Mouse (Mus musculus) brain, embryonic 14.5 days (tissue): ENCODE measurements around the gene Sbf2.

Experiments
- CTCF ChIP-seq: fragments of 200-500 bp; IDR thresholded peaks from 2 replicates; pipeline ENCODE4 v1.5.1; 2012; ENCODE audit warnings: inconsistent platforms, mild to moderate bottlenecking, moderate library complexity, borderline replicate concordance; ENCODE audit not compliant: insufficient read depth, insufficient read length; ENCODE audit errors: extremely low read depth
- POLR2A ChIP-seq: fragments of 200-500 bp; IDR thresholded peaks from 2 replicates; pipeline ENCODE4 v1.6.1; 2012; ENCODE audit warnings: mild to moderate bottlenecking, inconsistent platforms, borderline replicate concordance; ENCODE audit not compliant: poor library complexity, insufficient read depth, insufficient read length, severe bottlenecking; ENCODE audit errors: extremely low read depth

DNA sequence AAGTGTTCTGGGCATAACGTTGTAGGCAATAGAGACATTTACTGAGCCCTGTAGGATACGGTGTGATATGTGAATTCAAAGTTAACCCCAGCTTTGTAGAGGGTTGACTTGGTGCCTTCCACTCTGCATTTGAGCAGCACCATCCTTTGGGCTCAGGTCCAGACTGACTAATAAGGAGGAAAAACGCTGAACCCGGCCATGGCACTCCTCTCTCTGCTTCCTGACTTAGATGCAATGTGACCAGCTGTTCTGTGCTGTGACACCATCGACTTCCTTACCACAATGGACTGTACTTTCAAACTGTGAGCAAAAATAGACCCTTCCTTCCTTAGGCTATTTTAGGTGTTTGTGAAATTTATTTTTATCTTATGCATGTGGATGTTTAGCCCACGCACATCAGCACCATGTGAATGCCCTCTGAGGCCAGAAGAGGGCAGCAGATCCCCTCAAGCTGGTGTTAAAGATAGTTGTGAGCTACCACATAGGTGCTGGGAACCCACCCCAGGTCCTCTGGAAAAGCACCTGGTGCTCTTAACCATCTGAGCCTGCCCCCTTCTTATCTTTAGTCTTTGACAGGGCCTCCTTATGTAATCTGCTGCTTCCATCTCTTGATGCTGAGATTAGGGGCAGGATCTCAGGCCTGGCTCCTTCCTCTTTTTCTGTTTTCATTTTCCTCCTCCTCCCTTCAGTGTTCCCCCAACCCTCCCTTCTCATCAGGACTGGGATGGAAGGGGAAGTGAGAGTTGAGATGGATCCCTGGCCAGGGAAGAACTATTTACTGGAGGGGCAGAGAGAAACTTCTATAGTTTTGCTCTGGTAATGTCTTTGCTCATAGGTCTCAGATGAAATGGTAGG, 34.6 kb upstream of the Sbf2 start:
- TF ChIP-seq CTCF (no peak), POLR2A (no peak)
